Mouse (Mus musculus): ENCODE data around the gene Gm45711.

GRCm38 (mm10) chr8:104248276-104248675 lies 61.6 kb downstream of the Gm45711 start, which contains the start of gene Tk2:
- TF ChIP-seq CTCF (conservative IDR thresholded peaks at IDR 0.05; ENCODE audit: low read length), result no peak
- TF ChIP-seq POU5F1 (IDR thresholded peaks at IDR 0.05; ENCODE audit: borderline replicate concordance, low read length), result no peak

Data from E14TG2a.4 (cell line).